Mouse (Mus musculus): ENCODE data around the gene Mfsd14b.

- TF ChIP-seq POLR2A (IDR thresholded peaks at IDR 0.05; ENCODE audit: low read depth, low read length) (no peak), CTCF (IDR thresholded peaks at IDR 0.05; ENCODE audit: extremely low read depth, insufficient read depth, insufficient read length, insufficient replicate concordance) (no peak)
Measured at GRCm38 (mm10) chr13:65127063-65127847, 14.5 kb upstream of the Mfsd14b start.
